Mouse (Mus musculus) heart, adult 2 months (tissue): ENCODE measurements around the gene Rtel1.

Source experiments
- CTCF ChIP-seq: fragments of 200-600 bp; IDR thresholded peaks from 2 replicates; pipeline ENCODE4 v1.8.1; 2022; ENCODE audit warnings: antibody characterized with exemption, mild to moderate bottlenecking, moderate library complexity
- EP300 ChIP-seq: fragments of 200-500 bp; IDR thresholded peaks from 2 replicates; pipeline ENCODE4 v1.6.1; 2011; ENCODE audit warnings: low read depth, low read length, control low read depth; ENCODE audit not compliant: insufficient read depth
- POLR2A ChIP-seq: fragments of 200-500 bp; IDR thresholded peaks from 2 replicates; pipeline ENCODE4 v1.6.1; 2011; ENCODE audit warnings: mild to moderate bottlenecking, low read depth, low read length, control low read depth; ENCODE audit not compliant: insufficient read depth

- TF ChIP-seq CTCF (peak; percentile 92), POLR2A (no peak), EP300 (peak; percentile 92)
Measured at GRCm38 (mm10) chr2:181392600-181393213, 73.2 kb downstream of the Rtel1 start.
